Mouse (Mus musculus): ENCODE measurements around the gene Fam186b.
"Not testable (repeated sequence)": the region's sequence is repeated elsewhere in the genome, so short reads cannot be mapped to it uniquely, and the experiment has no call there.

Fam186b gene

GRCm38 (mm10) chr15:99259730-99260252 lies 35.9 kb downstream of the Fam186b start:
- peak; percentile 88 for DNase-seq (ENCODE audit: low read depth, low spot score)

DNA sequence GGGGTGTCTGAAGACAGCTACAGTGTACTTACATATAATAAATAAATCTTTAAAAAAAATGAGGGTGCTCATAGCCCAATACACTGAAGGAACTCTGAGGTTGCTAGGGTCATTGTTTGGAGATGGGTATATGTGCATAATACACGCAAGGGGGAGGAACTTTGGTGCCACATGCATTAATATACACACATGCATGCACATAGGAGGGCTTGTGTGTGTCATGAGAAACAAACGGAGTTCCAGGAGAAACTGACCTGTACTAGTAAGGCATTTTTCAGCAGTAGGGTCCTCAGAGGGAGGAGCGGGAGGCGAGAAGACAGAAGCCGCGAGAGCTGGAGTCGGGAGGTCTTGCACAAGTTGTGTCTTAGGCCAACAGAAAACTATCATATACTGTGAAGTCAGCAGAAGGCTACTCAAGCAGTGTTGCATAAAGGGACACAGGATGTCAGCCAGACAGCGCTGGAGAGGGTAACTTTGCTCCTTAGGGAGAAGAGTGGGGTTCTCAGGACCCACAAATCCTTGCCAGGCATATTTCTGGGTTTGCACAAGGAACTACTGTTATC lies 36.4 kb downstream of the Fam186b start:
- no peak for DNase-seq (ENCODE audit: low read depth, low spot score)

- DNase-seq (ENCODE audit: low read depth, low spot score) = no peak
Observed at GRCm38 (mm10) chr15:99255241-99255749, 40.4 kb downstream of the Fam186b start.

GRCm38 (mm10) chr15:99254477-99255005 lies 41.1 kb downstream of the Fam186b start:
- DNase-seq (ENCODE audit: low read depth, low spot score) = no peak

DNA sequence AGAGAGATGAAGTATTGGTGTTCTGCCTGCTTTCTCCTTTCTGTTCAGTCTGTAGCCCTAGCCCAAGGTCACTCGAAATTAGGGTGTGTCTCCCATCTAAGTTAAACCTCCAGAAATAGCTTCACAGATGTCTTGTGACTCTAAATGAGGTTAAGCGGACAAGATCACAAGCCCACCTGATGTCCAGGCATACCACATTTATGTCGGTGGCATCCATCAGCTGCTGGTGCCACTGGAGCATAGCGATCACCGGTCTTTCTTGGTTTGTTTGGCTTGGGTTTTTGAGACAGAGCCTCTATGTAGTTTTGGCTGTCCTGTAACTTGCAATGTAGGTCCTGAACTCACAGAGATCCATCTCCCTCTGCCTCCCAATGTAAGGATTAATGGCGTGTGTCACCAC lies 41.9 kb downstream of the Fam186b start:
- DNase-seq (ENCODE audit: low read depth, low spot score) = no peak

DNA sequence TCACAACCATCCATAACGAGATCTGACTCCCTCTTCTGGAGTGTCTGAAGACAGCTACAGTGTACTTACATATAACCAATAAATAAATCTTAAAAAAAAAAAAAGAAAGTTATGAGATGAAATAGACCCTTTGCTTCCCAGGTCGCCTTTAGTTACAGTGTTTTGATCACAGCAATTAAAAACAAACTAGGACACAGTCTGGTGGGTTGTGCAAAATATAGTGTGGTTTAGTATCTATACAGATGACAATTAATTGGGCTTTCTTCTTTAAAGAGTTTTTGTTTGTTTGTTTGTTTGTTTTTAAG lies 42.6 kb downstream of the Fam186b start:
- not testable (repeated sequence) for DNase-seq (ENCODE audit: low read depth, low spot score)

DNA sequence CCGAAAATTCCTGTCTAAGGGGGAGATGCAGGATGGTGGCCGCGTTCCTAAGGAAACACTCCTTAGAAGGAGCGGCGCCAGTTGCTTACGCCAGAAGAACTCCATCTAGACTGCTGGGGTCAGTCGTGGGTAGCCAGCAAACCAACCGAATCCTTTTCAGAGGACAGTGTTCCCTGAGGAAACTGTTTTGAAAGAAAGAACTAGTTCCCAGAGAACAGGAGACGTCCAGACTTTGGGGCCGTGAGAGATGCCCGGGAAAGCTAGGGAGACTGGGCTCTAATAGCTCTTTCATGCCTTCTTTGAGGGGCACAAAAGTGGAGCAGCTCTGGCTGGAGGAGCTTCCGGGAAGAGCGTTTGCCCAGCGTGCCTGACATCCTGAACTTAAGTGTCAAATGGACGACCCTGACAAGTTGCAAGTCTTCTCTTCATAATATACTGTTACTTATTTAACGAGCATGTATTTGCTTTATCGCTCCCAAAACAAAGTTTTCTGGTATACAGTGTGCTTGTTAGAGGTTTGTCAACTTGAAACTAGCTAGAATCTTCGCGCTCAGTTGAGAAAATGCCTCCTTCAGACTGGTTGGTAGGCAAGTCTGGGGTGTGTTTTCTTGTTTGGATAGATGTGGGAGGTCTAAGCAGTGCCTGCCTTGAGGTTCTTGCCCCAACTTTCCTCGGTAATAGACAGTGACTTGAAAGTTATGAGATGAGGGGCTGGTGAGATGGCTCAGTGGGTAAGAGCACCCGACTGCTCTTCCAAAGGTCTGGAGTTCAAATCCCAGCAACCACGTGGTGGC lies 43.1 kb downstream of the Fam186b start:
- DNase-seq (ENCODE audit: low read depth, low spot score) = peak; percentile 61

GRCm38 (mm10) chr15:99251626-99252380 lies 43.9 kb downstream of the Fam186b start, which contains the start of gene Mcrs1:
TSS of gene Mcrs1 (minus strand) at chr15:99251961.
- peak; percentile 99 for DNase-seq (ENCODE audit: low read depth, low spot score)

DNA sequence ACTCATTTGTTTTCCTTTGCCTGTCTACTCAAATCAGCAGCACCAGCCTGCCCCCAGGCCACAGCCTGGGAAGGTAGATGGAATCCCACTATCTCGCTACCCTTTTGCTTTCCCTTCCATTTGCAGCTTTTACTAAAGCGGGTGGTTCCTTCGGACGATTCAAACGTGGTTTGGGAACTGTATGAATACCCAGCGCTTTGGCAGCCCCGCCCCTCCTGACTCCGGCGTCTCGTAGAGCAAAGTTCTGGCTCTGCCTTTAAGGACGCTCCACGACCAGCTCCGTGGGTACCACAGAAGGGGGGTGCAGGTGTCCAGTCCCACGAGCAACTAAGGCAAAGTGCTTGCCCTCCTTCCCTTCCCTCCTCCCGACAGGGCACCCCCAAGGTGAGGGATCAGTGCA lies 44.6 kb downstream of the Fam186b start:
- DNase-seq (ENCODE audit: low read depth, low spot score) = peak; percentile 41

- DNase-seq (ENCODE audit: low read depth, low spot score) = no peak
Observed at GRCm38 (mm10) chr15:99249938-99250337, 45.8 kb downstream of the Fam186b start.

DNA sequence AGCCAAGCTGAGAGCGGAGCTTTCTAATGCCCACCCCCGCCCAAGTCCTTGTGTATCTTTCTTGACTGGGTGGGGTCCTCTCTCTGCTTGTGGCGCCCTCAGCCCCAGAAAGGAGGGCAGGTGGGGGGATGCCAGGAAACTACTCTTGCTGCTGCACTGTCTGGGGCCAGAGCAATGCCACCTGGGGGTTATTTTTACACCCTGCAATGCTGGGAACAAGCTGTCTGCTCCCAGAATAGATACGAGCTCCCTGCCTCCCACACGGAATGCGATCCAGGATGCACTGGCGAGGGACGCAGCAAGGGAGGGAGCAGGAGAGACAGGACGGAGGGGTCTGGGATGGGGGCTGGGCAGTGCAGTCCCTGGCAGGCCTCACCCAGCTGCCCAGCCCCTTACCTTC lies 46.7 kb downstream of the Fam186b start:
- DNase-seq (ENCODE audit: low read depth, low spot score) = no peak

DNA sequence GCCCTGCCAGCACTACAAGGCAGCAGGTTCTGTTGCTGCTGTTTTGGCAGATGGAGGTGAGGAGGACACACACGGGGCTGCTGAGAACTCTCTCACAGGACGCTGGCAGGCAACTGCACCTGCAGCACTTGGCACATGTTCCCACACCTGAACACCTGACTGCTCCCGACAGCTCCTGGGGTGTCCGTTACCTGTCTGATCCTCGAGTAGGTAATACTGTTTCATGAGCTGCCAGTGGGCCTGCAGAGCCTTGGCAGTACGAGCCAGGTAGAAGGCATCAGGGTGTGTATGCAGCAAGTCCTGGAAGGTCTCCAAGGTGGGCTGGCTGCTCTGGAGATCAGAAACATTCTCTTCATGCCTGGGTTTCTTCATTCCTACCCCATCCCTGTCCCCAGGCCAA lies 49.0 kb downstream of the Fam186b start:
- not testable (repeated sequence) for DNase-seq (ENCODE audit: low read depth, low spot score)

GRCm38 (mm10) chr15:99242045-99242444 lies 53.6 kb downstream of the Fam186b start:
- DNase-seq (ENCODE audit: low read depth, low spot score) = no peak

GRCm38 (mm10) chr15:99241249-99241648 lies 54.4 kb downstream of the Fam186b start:
- no peak for DNase-seq (ENCODE audit: low read depth, low spot score)

DNA sequence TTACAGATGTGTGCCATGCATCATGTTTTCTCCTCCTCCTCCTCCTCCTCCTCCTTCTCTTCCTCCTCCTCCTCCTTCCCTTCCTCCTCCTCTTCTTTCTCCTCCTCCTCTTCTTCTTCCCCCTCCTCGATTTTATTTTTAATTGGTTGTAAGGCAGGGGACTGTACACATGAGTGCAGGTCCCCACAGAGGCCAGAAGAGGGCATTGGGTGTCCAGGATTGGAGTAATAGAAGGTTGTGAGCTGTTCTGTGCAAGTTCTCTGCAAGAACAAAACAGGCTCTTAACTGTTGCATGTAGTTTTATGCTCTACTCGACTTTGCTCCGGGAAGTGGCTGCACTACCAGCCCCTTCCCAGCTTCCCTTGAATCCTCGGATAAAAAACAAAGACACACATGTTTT lies 55.6 kb downstream of the Fam186b start:
- peak; percentile 50 for DNase-seq (ENCODE audit: low read depth, low spot score)

- DNase-seq (ENCODE audit: low read depth, low spot score) = no peak
Observed at GRCm38 (mm10) chr15:99238006-99238405, 57.7 kb downstream of the Fam186b start.

DNA sequence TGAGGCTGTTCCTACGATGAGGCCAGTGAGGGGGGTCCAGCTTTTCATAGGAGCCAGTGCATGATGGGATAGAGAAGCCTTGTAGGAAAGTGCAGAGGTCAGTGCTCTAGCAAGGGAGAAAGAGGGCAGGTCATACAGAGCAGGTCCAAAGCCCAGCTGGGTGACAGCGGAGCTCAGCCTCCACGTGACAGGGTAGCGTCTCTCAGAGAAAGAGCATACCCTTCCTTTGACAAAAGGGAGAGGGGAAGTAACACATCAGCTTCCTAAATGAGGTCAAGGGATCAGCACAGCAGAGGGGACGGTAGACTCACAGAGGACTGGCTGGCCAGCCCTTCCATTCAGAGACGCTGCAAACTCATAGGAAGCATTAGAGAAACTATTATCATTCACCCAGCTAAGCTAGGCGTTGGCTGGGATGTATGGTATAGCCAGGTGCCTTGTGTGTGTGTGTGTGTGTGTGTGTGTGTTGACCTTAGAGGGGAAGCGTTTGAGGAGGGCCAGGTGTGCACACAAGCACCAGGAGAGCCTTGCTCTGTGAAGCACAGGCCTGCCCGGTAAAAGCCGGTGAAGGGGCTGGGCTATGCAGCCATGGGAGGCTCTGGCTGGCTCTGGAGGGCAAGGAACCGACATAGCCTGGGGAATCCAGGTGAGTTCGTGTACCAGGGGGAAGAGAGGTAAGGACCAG lies 61.2 kb downstream of the Fam186b start:
- no peak for DNase-seq (ENCODE audit: low read depth, low spot score)

- DNase-seq (ENCODE audit: low read depth, low spot score) = peak; percentile 65
Observed at GRCm38 (mm10) chr15:99233719-99234118, 62.0 kb downstream of the Fam186b start.

GRCm38 (mm10) chr15:99231998-99232397 lies 63.7 kb downstream of the Fam186b start:
- no peak for DNase-seq (ENCODE audit: low read depth, low spot score)

DNA sequence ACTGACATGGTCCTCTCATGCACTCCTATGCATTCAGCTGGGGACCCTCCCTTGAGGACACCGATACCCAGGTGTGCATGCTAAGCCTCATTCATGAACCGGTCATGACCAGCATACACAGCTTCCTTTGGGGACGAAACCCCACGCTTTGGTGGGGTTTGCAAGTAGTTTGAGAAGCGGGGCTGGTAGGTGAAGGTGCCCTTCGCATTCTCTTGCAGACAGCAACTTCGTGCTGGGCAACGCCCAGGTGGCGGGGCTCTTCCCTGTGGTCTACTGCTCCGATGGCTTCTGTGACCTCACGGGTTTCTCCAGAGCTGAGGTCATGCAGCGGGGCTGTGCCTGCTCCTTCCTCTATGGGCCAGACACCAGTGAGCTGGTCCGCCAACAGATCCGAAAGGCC lies 69.6 kb downstream of the Fam186b start:
- no peak for DNase-seq (ENCODE audit: low read depth, low spot score)

DNA sequence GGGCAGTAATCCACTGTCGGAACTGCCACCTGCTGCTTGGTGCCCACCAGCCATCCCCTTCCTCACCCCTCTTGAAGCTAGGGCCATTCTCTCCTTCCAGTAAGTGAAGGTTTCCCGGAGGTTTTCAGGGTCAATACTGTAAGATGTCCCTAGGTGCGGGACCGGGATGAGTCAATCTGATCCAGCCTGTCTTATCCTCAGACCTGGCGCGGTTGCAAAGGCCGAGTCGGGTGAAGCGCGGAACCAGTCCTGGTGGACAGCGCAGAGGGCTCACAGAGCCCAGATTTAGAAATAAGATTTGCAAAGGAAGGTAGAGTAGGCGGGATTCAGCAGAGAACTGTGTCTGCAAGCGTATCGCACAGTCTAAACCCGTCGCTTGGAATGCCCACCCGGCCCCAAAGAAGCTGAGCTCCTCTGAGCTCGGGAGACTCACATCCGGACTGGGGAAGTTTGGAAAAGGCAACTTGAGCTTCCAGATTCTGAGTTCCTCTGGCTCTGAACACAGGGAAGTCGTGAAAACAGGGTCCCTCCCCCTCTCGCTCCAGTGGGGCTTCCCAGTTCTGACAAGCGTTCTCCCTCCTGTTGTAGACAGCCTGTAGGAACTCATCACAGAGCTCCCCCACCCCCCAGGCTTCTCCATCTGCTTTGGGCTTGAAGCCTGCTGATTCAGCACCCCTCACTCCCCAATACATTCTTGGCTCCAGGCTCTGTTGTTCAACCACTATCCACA lies 70.4 kb downstream of the Fam186b start:
- DNase-seq (ENCODE audit: low read depth, low spot score) = no peak

Measured in A20 (cell line).